Mouse (Mus musculus) stomach, embryonic 15.5 days (tissue): ENCODE measurements at regions not wholly inside any gene's neighbourhood (a gene's known extent, or its start where the extent isn't known, plus 50 kb on each side); places are given as distances from the start of the nearest gene placed in this dataset.
A peak's percentile ranks its signal among the peaks of the same experiment; 100 is the strongest.

Experiments
- ATAC-seq: fragments of 200-750 bp; cut with Nextera tagmentation; 2 replicates; pipeline ENCODE4 v1.8.0; 2017; ENCODE audit warnings: low read depth, moderate number of reproducible peaks, moderate TSS enrichment; ENCODE audit not compliant: insufficient read depth, low FRiP score
- H3K27ac ChIP-seq: fragments of 300-500 bp; sonication (generic); 2 replicates; pipeline ENCODE4 v1.5.1; 2015; ENCODE audit warnings: mild to moderate bottlenecking, inconsistent platforms
- H3K27me3 ChIP-seq: fragments of 300-500 bp; sonication (generic); replicated peaks from 2 replicates; pipeline ENCODE4 v1.6.1; 2015; ENCODE audit warnings: inconsistent platforms
- H3K36me3 ChIP-seq: fragments of 300-500 bp; sonication (generic); 2 replicates; pipeline ENCODE4 v1.6.1; 2015; ENCODE audit warnings: inconsistent platforms
- H3K4me1 ChIP-seq: fragments of 300-500 bp; sonication (generic); 2 replicates; pipeline ENCODE4 v1.6.1; 2015; ENCODE audit warnings: inconsistent platforms
- H3K4me2 ChIP-seq: fragments of 300-500 bp; sonication (generic); 2 replicates; pipeline ENCODE4 v1.6.1; 2015; ENCODE audit warnings: mild to moderate bottlenecking, inconsistent platforms
- H3K4me3 ChIP-seq: fragments of 300-500 bp; sonication (generic); replicated peaks from 2 replicates; pipeline ENCODE4 v1.5.1; 2015; ENCODE audit warnings: inconsistent platforms
- H3K9ac ChIP-seq: fragments of 300-500 bp; sonication (generic); 2 replicates; pipeline ENCODE4 v1.6.1; 2015; ENCODE audit warnings: inconsistent platforms
- H3K9me3 ChIP-seq: fragments of 300-500 bp; sonication (generic); 2 replicates; pipeline ENCODE4 v1.6.1; 2016; ENCODE audit warnings: inconsistent platforms
- WGBS: fragments of 180-500 bp; shearing (Covaris S2); methylation state at CpG from one replicate; pipeline ENCODE4 v1.1.7; 2015; 5-methylcytosine and 5-hydroxymethylcytosine counted together

GRCm38 (mm10) chr16:93286816-93287215, 317.0 kb downstream of the Setd4 start:
- no peaks in the 10 kb centered on the region for H3K9me3 ChIP-seq
- no peaks in the 10 kb centered on the region for H3K4me1 ChIP-seq
- no peak for ATAC-seq
- H3K4me2 ChIP-seq, result no peak overlapping the region
- 87% methylated on average over 3 of the region's 3 CpGs for WGBS
- H3K27ac ChIP-seq, result no peak overlapping the region
- H3K9ac ChIP-seq, result no peak overlapping the region
- no peak overlapping the region for H3K4me3 ChIP-seq
- H3K27me3 ChIP-seq, result no peaks in the 10 kb centered on the region
- no peaks in the 10 kb centered on the region for H3K36me3 ChIP-seq

- no peak overlapping the region for H3K27ac ChIP-seq
- no peaks in the 10 kb centered on the region for H3K9me3 ChIP-seq
- 93% methylated on average over 6 of the region's 6 CpGs for WGBS
- ATAC-seq, result no peak
- H3K9ac ChIP-seq, result no peak overlapping the region
- no peak overlapping the region for H3K4me3 ChIP-seq
- H3K27me3 ChIP-seq, result no peaks in the 10 kb centered on the region
- H3K4me2 ChIP-seq, result no peak overlapping the region
- no peaks in the 10 kb centered on the region for H3K36me3 ChIP-seq
- no peaks in the 10 kb centered on the region for H3K4me1 ChIP-seq
These were observed 318.7 kb downstream of the Setd4 start for GRCm38 (mm10) chr16:93285191-93285590.

- Histone ChIP-seq H3K9ac (no peak overlapping the region), H3K27ac (no peak overlapping the region), H3K4me2 (no peak overlapping the region), H3K27me3 (no peaks in the 10 kb centered on the region), H3K36me3 (no peaks in the 10 kb centered on the region), H3K9me3 (no peaks in the 10 kb centered on the region), H3K4me1 (no peaks in the 10 kb centered on the region), H3K4me3 (no peak overlapping the region)
- no peak for ATAC-seq
- 27% methylated on average over 1 of the region's 1 CpGs for WGBS
These were observed 322.1 kb downstream of the Setd4 start for GRCm38 (mm10) chr16:93281715-93282114.

GRCm38 (mm10) chr16:93272636-93273035, 331.2 kb downstream of the Setd4 start:
- Histone ChIP-seq H3K9me3 (no peaks in the 10 kb centered on the region), H3K4me2 (peak overlapping the region; percentile 22; the same call in 1 of the 2 replicates), H3K4me3 (no peak overlapping the region), H3K27me3 (no peaks in the 10 kb centered on the region), H3K27ac (no peak overlapping the region), H3K36me3 (no peaks in the 10 kb centered on the region), H3K4me1 (no peaks in the 10 kb centered on the region), H3K9ac (no peak overlapping the region)
- WGBS, result 38% methylated on average over 8 of the region's 8 CpGs
- no peak for ATAC-seq

- 31% methylated on average over 6 of the region's 6 CpGs for WGBS
- Histone ChIP-seq H3K9me3 (no peaks in the 10 kb centered on the region), H3K27me3 (no peaks in the 10 kb centered on the region), H3K4me1 (no peaks in the 10 kb centered on the region), H3K4me2 (peak overlapping the region; percentile 22; the same call in 1 of the 2 replicates), H3K9ac (no peak overlapping the region), H3K27ac (no peak overlapping the region), H3K4me3 (no peak overlapping the region), H3K36me3 (no peaks in the 10 kb centered on the region)
- no peak for ATAC-seq
These were observed 331.7 kb downstream of the Setd4 start for GRCm38 (mm10) chr16:93272146-93272545.

- H3K9ac ChIP-seq, result no peak overlapping the region
- no peak for ATAC-seq
- H3K36me3 ChIP-seq, result no peaks in the 10 kb centered on the region
- H3K4me2 ChIP-seq, result no peak overlapping the region
- no peak overlapping the region for H3K27ac ChIP-seq
- H3K9me3 ChIP-seq, result no peaks in the 10 kb centered on the region
- H3K4me1 ChIP-seq, result no peaks in the 10 kb centered on the region
- WGBS, result 70% methylated on average over 4 of the region's 4 CpGs
- no peak overlapping the region for H3K4me3 ChIP-seq
- no peaks in the 10 kb centered on the region for H3K27me3 ChIP-seq
These were observed 339.7 kb downstream of the Setd4 start for GRCm38 (mm10) chr16:93264061-93264585.

GRCm38 (mm10) chr16:93263141-93263815, 340.6 kb downstream of the Setd4 start:
- ATAC-seq, result no peak
- Histone ChIP-seq H3K27me3 (no peaks in the 10 kb centered on the region), H3K9ac (no peak overlapping the region), H3K4me1 (no peaks in the 10 kb centered on the region), H3K36me3 (no peaks in the 10 kb centered on the region), H3K4me2 (no peak overlapping the region), H3K4me3 (no peak overlapping the region), H3K27ac (no peak overlapping the region), H3K9me3 (no peaks in the 10 kb centered on the region)
- WGBS, result 74% methylated on average over 8 of the region's 8 CpGs

GRCm38 (mm10) chr16:93246825-93247224, 357.0 kb downstream of the Setd4 start:
- H3K9me3 ChIP-seq, result no peaks in the 10 kb centered on the region
- no peak for ATAC-seq
- H3K36me3 ChIP-seq, result no peaks in the 10 kb centered on the region
- 43% methylated on average over 7 of the region's 7 CpGs for WGBS
- no peaks in the 10 kb centered on the region for H3K4me1 ChIP-seq
- H3K4me3 ChIP-seq, result no peak overlapping the region
- no peak overlapping the region for H3K4me2 ChIP-seq
- H3K27me3 ChIP-seq, result no peaks in the 10 kb centered on the region
- no peak overlapping the region for H3K9ac ChIP-seq
- H3K27ac ChIP-seq, result no peak overlapping the region

- Histone ChIP-seq H3K27me3 (no peaks in the 10 kb centered on the region), H3K4me1 (no peaks in the 10 kb centered on the region), H3K4me2 (no peak overlapping the region), H3K36me3 (no peaks in the 10 kb centered on the region), H3K9ac (no peak overlapping the region), H3K9me3 (no peaks in the 10 kb centered on the region), H3K4me3 (no peak overlapping the region), H3K27ac (no peak overlapping the region)
- WGBS, result 80% methylated on average over 6 of the region's 6 CpGs
- ATAC-seq, result no peak
These were observed 358.1 kb downstream of the Setd4 start for GRCm38 (mm10) chr16:93245738-93246137.

GRCm38 (mm10) chr16:93238898-93239297, 365.0 kb downstream of the Setd4 start:
- Histone ChIP-seq H3K4me3 (no peak overlapping the region), H3K4me2 (no peak overlapping the region), H3K4me1 (no peaks in the 10 kb centered on the region), H3K36me3 (no peaks in the 10 kb centered on the region), H3K27me3 (no peaks in the 10 kb centered on the region), H3K9ac (no peak overlapping the region), H3K27ac (no peak overlapping the region), H3K9me3 (no peaks in the 10 kb centered on the region)
- ATAC-seq, result no peak
- 86% methylated on average over 4 of the region's 4 CpGs for WGBS

GRCm38 (mm10) chr16:93238326-93238725, 365.5 kb downstream of the Setd4 start:
- no peak overlapping the region for H3K27ac ChIP-seq
- no peaks in the 10 kb centered on the region for H3K4me1 ChIP-seq
- H3K4me3 ChIP-seq, result no peak overlapping the region
- H3K9me3 ChIP-seq, result no peaks in the 10 kb centered on the region
- no peak overlapping the region for H3K9ac ChIP-seq
- 84% methylated on average over 4 of the region's 4 CpGs for WGBS
- H3K27me3 ChIP-seq, result no peaks in the 10 kb centered on the region
- no peaks in the 10 kb centered on the region for H3K36me3 ChIP-seq
- ATAC-seq, result no peak
- no peak overlapping the region for H3K4me2 ChIP-seq

- 79% methylated on average over 7 of the region's 7 CpGs for WGBS
- Histone ChIP-seq H3K4me3 (no peak overlapping the region), H3K27me3 (no peaks in the 10 kb centered on the region)
These were observed 378.2 kb downstream of the Setd4 start for GRCm38 (mm10) chr16:93225644-93226043.

GRCm38 (mm10) chr16:93225196-93225595, 378.7 kb downstream of the Setd4 start:
- no peak overlapping the region for H3K4me2 ChIP-seq
- no peak overlapping the region for H3K27ac ChIP-seq
- H3K36me3 ChIP-seq, result no peaks in the 10 kb centered on the region
- no peak overlapping the region for H3K4me3 ChIP-seq
- no peak for ATAC-seq
- H3K9ac ChIP-seq, result no peak overlapping the region
- 89% methylated on average over 2 of the region's 2 CpGs for WGBS
- no peaks in the 10 kb centered on the region for H3K27me3 ChIP-seq
- H3K4me1 ChIP-seq, result no peaks in the 10 kb centered on the region
- H3K9me3 ChIP-seq, result no peaks in the 10 kb centered on the region

More at GRCm38 (mm10) chr16:93225644-93226043, 378.2 kb downstream of the Setd4 start:
- Histone ChIP-seq H3K36me3 (no peaks in the 10 kb centered on the region), H3K9me3 (no peaks in the 10 kb centered on the region), H3K4me1 (no peaks in the 10 kb centered on the region), H3K9ac (no peak overlapping the region), H3K4me2 (no peak overlapping the region), H3K27ac (no peak overlapping the region)
- no peak for ATAC-seq
